Mouse (Mus musculus): ENCODE measurements around the gene Spata32. TPM values are rescaled to one million over a fixed set of nuclear protein-coding genes. Genes with fewer than 3 reads are reported as not detected.

Gene Spata32
- total and polyA plus RNA-seq, 2 experiments from 2014 or later, result 1.5 to 1.6 TPM

GRCm38 (mm10) chr11:103168690-103169390 is 49.4 kb downstream of the Spata32 start:
- WGBS, result 24% methylated on average over 9 of the region's 9 CpGs
- DNase-seq (ENCODE audit: low spot score), result peak; percentile 84
- H3K27ac ChIP-seq, result peak overlapping the region; percentile 54; the same call in 1 of the 2 replicates
- ATAC-seq, result no peak
- no peaks in the 10 kb centered on the region for H3K9me3 ChIP-seq (ENCODE audit: low read length)
- H3K4me3 ChIP-seq (ENCODE audit: low read length), result no peak overlapping the region
- H3K9ac ChIP-seq (replicated peaks; ENCODE audit: low read length), result no peak overlapping the region
- no peaks in the 10 kb centered on the region for H3K36me3 ChIP-seq (ENCODE audit: insufficient read depth, low read length)
- H3K4me2 ChIP-seq (ENCODE audit: low read depth, low read length), result no peak overlapping the region; the same call in 1 of the 2 replicates
- H3K27me3 ChIP-seq (ENCODE audit: insufficient read depth, low read length), result no peaks in the 10 kb centered on the region
- H3K4me1 ChIP-seq (ENCODE audit: insufficient read depth, low read length), result peaks cover 6% of the 10 kb centered on the region
- peak; percentile 98 for TF ChIP-seq CTCF (IDR thresholded peaks at IDR 0.05; ENCODE audit: low read depth)

- no peak overlapping the region for H3K27ac ChIP-seq
- H3K4me2 ChIP-seq (ENCODE audit: low read depth, low read length), result no peak overlapping the region
- H3K27me3 ChIP-seq (ENCODE audit: insufficient read depth, low read length), result no peaks in the 10 kb centered on the region
- WGBS, result 37% methylated on average over 10 of the region's 10 CpGs
- no peak for TF ChIP-seq CTCF (IDR thresholded peaks at IDR 0.05; ENCODE audit: low read depth)
- no peaks in the 10 kb centered on the region for H3K36me3 ChIP-seq (ENCODE audit: insufficient read depth, low read length)
- H3K4me1 ChIP-seq (ENCODE audit: insufficient read depth, low read length), result no peaks in the 10 kb centered on the region; the same call in 1 of the 2 replicates
- no peak overlapping the region for H3K4me3 ChIP-seq (ENCODE audit: low read length)
- no peak overlapping the region for H3K9ac ChIP-seq (replicated peaks; ENCODE audit: low read length)
- no peaks in the 10 kb centered on the region for H3K9me3 ChIP-seq (ENCODE audit: low read length)
- no peak for DNase-seq (ENCODE audit: low spot score)
- ATAC-seq, result no peak
Observed at GRCm38 (mm10) chr11:103164391-103164790, 53.8 kb downstream of the Spata32 start.

GRCm38 (mm10) chr11:103162132-103162531 is 56.1 kb downstream of the Spata32 start:
- WGBS, result 94% methylated on average over 5 of the region's 5 CpGs
- Histone ChIP-seq H3K9me3 (ENCODE audit: low read length) (no peaks in the 10 kb centered on the region), H3K36me3 (ENCODE audit: insufficient read depth, low read length) (no peaks in the 10 kb centered on the region), H3K4me3 (ENCODE audit: low read length) (no peak overlapping the region), H3K27me3 (ENCODE audit: insufficient read depth, low read length) (no peaks in the 10 kb centered on the region), H3K9ac (replicated peaks; ENCODE audit: low read length) (no peak overlapping the region), H3K27ac (no peak overlapping the region), H3K4me2 (ENCODE audit: low read depth, low read length) (no peak overlapping the region), H3K4me1 (ENCODE audit: insufficient read depth, low read length) (0 out of 2 replicates have a peak, but pooled peaks cover 4% of the 10 kb centered on the region)
- DNase-seq (ENCODE audit: low spot score) (no peak), ATAC-seq (no peak)
- peak; percentile 49 for TF ChIP-seq CTCF (IDR thresholded peaks at IDR 0.05; ENCODE audit: low read depth)

- Histone ChIP-seq H3K4me1 (ENCODE audit: insufficient read depth, low read length) (0 out of 2 replicates have a peak, but pooled peaks cover 4% of the 10 kb centered on the region), H3K36me3 (ENCODE audit: insufficient read depth, low read length) (no peaks in the 10 kb centered on the region), H3K9ac (replicated peaks; ENCODE audit: low read length) (no peak overlapping the region), H3K4me3 (ENCODE audit: low read length) (no peak overlapping the region), H3K4me2 (ENCODE audit: low read depth, low read length) (no peak overlapping the region), H3K9me3 (ENCODE audit: low read length) (no peaks in the 10 kb centered on the region), H3K27me3 (ENCODE audit: insufficient read depth, low read length) (no peaks in the 10 kb centered on the region), H3K27ac (no peak overlapping the region)
- WGBS, result 82% methylated on average over 7 of the region's 7 CpGs
- DNase-seq (ENCODE audit: low spot score) (no peak), ATAC-seq (no peak)
- no peak; the same call in 1 of the 2 replicates for TF ChIP-seq CTCF (IDR thresholded peaks at IDR 0.05; ENCODE audit: low read depth)
Observed at GRCm38 (mm10) chr11:103161449-103161848, 56.8 kb downstream of the Spata32 start.

- no peak for TF ChIP-seq CTCF (IDR thresholded peaks at IDR 0.05; ENCODE audit: low read depth)
- Histone ChIP-seq H3K27ac (no peak overlapping the region), H3K4me2 (ENCODE audit: low read depth, low read length) (no peak overlapping the region), H3K4me1 (ENCODE audit: insufficient read depth, low read length) (0 out of 2 replicates have a peak, but pooled peaks cover 4% of the 10 kb centered on the region), H3K9ac (replicated peaks; ENCODE audit: low read length) (no peak overlapping the region), H3K9me3 (ENCODE audit: low read length) (no peaks in the 10 kb centered on the region), H3K36me3 (ENCODE audit: insufficient read depth, low read length) (no peaks in the 10 kb centered on the region), H3K4me3 (ENCODE audit: low read length) (no peak overlapping the region), H3K27me3 (ENCODE audit: insufficient read depth, low read length) (no peaks in the 10 kb centered on the region)
- ATAC-seq (no peak), DNase-seq (ENCODE audit: low spot score) (no peak)
- 92% methylated on average over 11 of the region's 11 CpGs for WGBS
Observed at GRCm38 (mm10) chr11:103160738-103161137, 57.5 kb downstream of the Spata32 start.

- peak overlapping the region; percentile 19; the same call in 1 of the 2 replicates for H3K4me3 ChIP-seq (ENCODE audit: low read length)
- 0 out of 2 replicates have a peak, but pooled peaks cover 4% of the 10 kb centered on the region for H3K4me1 ChIP-seq (ENCODE audit: insufficient read depth, low read length)
- no peaks in the 10 kb centered on the region for H3K9me3 ChIP-seq (ENCODE audit: low read length)
- DNase-seq (ENCODE audit: low spot score) (peak; percentile 92), ATAC-seq (peak; percentile 95)
- H3K27ac ChIP-seq, result peak overlapping the region; percentile 72
- peak overlapping the region; percentile 49 for H3K4me2 ChIP-seq (ENCODE audit: low read depth, low read length)
- peak; percentile 97 for TF ChIP-seq CTCF (IDR thresholded peaks at IDR 0.05; ENCODE audit: low read depth)
- no peaks in the 10 kb centered on the region for H3K27me3 ChIP-seq (ENCODE audit: insufficient read depth, low read length)
- H3K36me3 ChIP-seq (ENCODE audit: insufficient read depth, low read length), result no peaks in the 10 kb centered on the region
- H3K9ac ChIP-seq (replicated peaks; ENCODE audit: low read length), result no peak overlapping the region
- 3% methylated on average over 25 of the region's 25 CpGs for WGBS
Observed at GRCm38 (mm10) chr11:103158621-103159478, 59.4 kb downstream of the Spata32 start.

Other genes with a start within 250 kb of the Spata32 start
- gene Nmt1, start 190.2 kb downstream of the Spata32 start, total RNA-seq (2014; rRNA removed), result 61.0 and 71.5 TPM in 2 replicates
- 39.8 and 45.3 TPM in 2 replicates for gene Nmt1, start 190.2 kb downstream of the Spata32 start, polyA plus RNA-seq (2015; fragmentation: Nextera tagmentation; extraction: Ambion mirVana)
- gene Dcakd, start 190.1 kb downstream of the Spata32 start, total RNA-seq (2014; rRNA removed), result 176 and 187 TPM in 2 replicates
- gene Dcakd, start 190.1 kb downstream of the Spata32 start, polyA plus RNA-seq (2015; fragmentation: Nextera tagmentation; extraction: Ambion mirVana), result 138 and 149 TPM in 2 replicates
- 9.4 and 13.8 TPM in 2 replicates for gene Plcd3, start 116.8 kb downstream of the Spata32 start, total RNA-seq (2014; rRNA removed)
- 3.9 and 4.8 TPM in 2 replicates for gene Plcd3, start 116.8 kb downstream of the Spata32 start, polyA plus RNA-seq (2015; fragmentation: Nextera tagmentation; extraction: Ambion mirVana)
- gene Acbd4, start 116.8 kb downstream of the Spata32 start, total RNA-seq (2014; rRNA removed), result 13.2 and 19.0 TPM in 2 replicates
- 18.5 and 20.8 TPM in 2 replicates for gene Acbd4, start 116.8 kb downstream of the Spata32 start, polyA plus RNA-seq (2015; fragmentation: Nextera tagmentation; extraction: Ambion mirVana)
- gene Hexim1, start 102.2 kb downstream of the Spata32 start, total RNA-seq (2014; rRNA removed), result 15.1 and 15.8 TPM in 2 replicates
- 4.4 and 5.1 TPM in 2 replicates for gene Hexim1, start 102.2 kb downstream of the Spata32 start, polyA plus RNA-seq (2015; fragmentation: Nextera tagmentation; extraction: Ambion mirVana)
- 28.9 and 40.4 TPM in 2 replicates for gene Hexim2, start 86.0 kb downstream of the Spata32 start, total RNA-seq (2014; rRNA removed)
- gene Hexim2, start 86.0 kb downstream of the Spata32 start, polyA plus RNA-seq (2015; fragmentation: Nextera tagmentation; extraction: Ambion mirVana), result 30.2 and 30.7 TPM in 2 replicates
- 12.8 and 15.5 TPM in 2 replicates for gene Fmnl1, start 47.3 kb downstream of the Spata32 start, total RNA-seq (2014; rRNA removed)
- gene Fmnl1, start 47.3 kb downstream of the Spata32 start, polyA plus RNA-seq (2015; fragmentation: Nextera tagmentation; extraction: Ambion mirVana), result 6.4 and 6.9 TPM in 2 replicates
- gene 1700023F06Rik, start 9.9 kb downstream of the Spata32 start, total RNA-seq (2014; rRNA removed), result not detected in 2 replicates
- gene 1700023F06Rik, start 9.9 kb downstream of the Spata32 start, polyA plus RNA-seq (2015; fragmentation: Nextera tagmentation; extraction: Ambion mirVana), result 3.7 and 4.7 TPM in 2 replicates
- gene Map3k14, start 49.0 kb upstream of the Spata32 start, total RNA-seq (2014; rRNA removed), result 6.7 and 9.3 TPM in 2 replicates
- gene Map3k14, start 49.0 kb upstream of the Spata32 start, polyA plus RNA-seq (2015; fragmentation: Nextera tagmentation; extraction: Ambion mirVana), result 1.2 and 1.5 TPM in 2 replicates
- 7.7 and 12.2 TPM in 2 replicates for gene Arhgap27, start 145.3 kb upstream of the Spata32 start, total RNA-seq (2014; rRNA removed)
- gene Arhgap27, start 145.3 kb upstream of the Spata32 start, polyA plus RNA-seq (2015; fragmentation: Nextera tagmentation; extraction: Ambion mirVana), result 5.5 and 5.9 TPM in 2 replicates
- 8.2 and 9.4 TPM in 2 replicates for gene Plekhm1, start 194.3 kb upstream of the Spata32 start, total RNA-seq (2014; rRNA removed)
- 4.9 and 6.3 TPM in 2 replicates for gene Plekhm1, start 194.3 kb upstream of the Spata32 start, polyA plus RNA-seq (2015; fragmentation: Nextera tagmentation; extraction: Ambion mirVana)